Mouse (Mus musculus) heart, embryonic 14.5 days (tissue): ENCODE measurements around the gene Wnk3. TPM values are rescaled to one million over a fixed set of nuclear protein-coding genes. Genes with fewer than 3 reads are reported as not detected.

Experiments
- ATAC-seq: fragments of 200-750 bp; cut with Nextera tagmentation; 2 replicates; pipeline ENCODE4 v1.8.0; 2017; ENCODE audit warnings: low read depth, moderate TSS enrichment; ENCODE audit not compliant: insufficient number of reproducible peaks, insufficient read depth, low FRiP score
- H3K27ac ChIP-seq, 2 experiments: fragments of 200-500 bp in 1 of 2; fragments of 300-500 bp in 1 of 2; sonication (generic) in 1 of 2; replicated peaks in 1 of 2; 2 replicates each; pipeline ENCODE4 v1.5.1; 2012 to 2014; ENCODE audit warnings: low read depth in 2 of 2, low read length in 2 of 2, control low read depth in 1 of 2, mild to moderate bottlenecking in 1 of 2, mixed read lengths in 1 of 2; ENCODE audit not compliant: control insufficient read depth in 1 of 2, insufficient read depth in 1 of 2
- H3K27me3 ChIP-seq: fragments of 300-500 bp; sonication (generic); 2 replicates; pipeline ENCODE4 v1.6.1; 2014; ENCODE audit warnings: mild to moderate bottlenecking, low read length, control low read depth; ENCODE audit not compliant: control insufficient read depth, insufficient read depth
- H3K36me3 ChIP-seq: fragments of 300-500 bp; sonication (generic); 2 replicates; pipeline ENCODE4 v1.6.1; 2014; ENCODE audit warnings: mild to moderate bottlenecking, control low read depth, low read length, mixed read lengths; ENCODE audit not compliant: control insufficient read depth, insufficient read depth
- H3K4me1 ChIP-seq, 2 experiments: fragments of 200-500 bp in 1 of 2; fragments of 300-500 bp in 1 of 2; sonication (generic) in 1 of 2; 2 replicates each; pipeline ENCODE4 v1.6.1; 2012 to 2014; ENCODE audit warnings: low read length in 2 of 2, control low read depth in 1 of 2, mixed read lengths in 1 of 2; ENCODE audit not compliant: control insufficient read depth in 2 of 2, insufficient read depth in 2 of 2
- H3K4me2 ChIP-seq: fragments of 300-500 bp; sonication (generic); 2 replicates; pipeline ENCODE4 v1.6.1; 2014; ENCODE audit warnings: mild to moderate bottlenecking, low read length
- H3K4me3 ChIP-seq, 2 experiments: fragments of 200-500 bp in 1 of 2; fragments of 300-500 bp in 1 of 2; sonication (generic) in 1 of 2; 2 replicates each; pipeline ENCODE4 v1.5.1; 2012 to 2014; ENCODE audit warnings: low read length in 2 of 2, mild to moderate bottlenecking in 2 of 2, control low read depth in 1 of 2, low read depth in 1 of 2, moderate library complexity in 1 of 2; ENCODE audit not compliant: control insufficient read depth in 1 of 2, insufficient read depth in 1 of 2
- H3K9ac ChIP-seq: fragments of 300-500 bp; sonication (generic); 2 replicates; pipeline ENCODE4 v1.6.1; 2014; ENCODE audit warnings: mild to moderate bottlenecking, low read length
- H3K9me3 ChIP-seq: fragments of 300-500 bp; sonication (generic); 2 replicates; pipeline ENCODE4 v1.6.1; 2016; ENCODE audit warnings: low read length, control low read depth; ENCODE audit not compliant: control insufficient read depth
- WGBS: fragments of 180-500 bp; shearing (Covaris S2); extraction: QIAGEN DNeasy Blood & Tissue Kit; methylation state at CpG from one replicate; pipeline ENCODE4 v1.1.7; 2014; 5-methylcytosine and 5-hydroxymethylcytosine counted together
- polyA plus RNA-seq: library from polyadenylated mRNA; unstranded; fragments of >200 nt; fragmentation: Nextera tagmentation; extraction: Ambion mirVana; gene quantifications from 2 replicates; pipeline ENCODE4 v1.2.1, GENCODE M21; 2014

Wnk3 gene
- polyA plus RNA-seq, 1 experiment from 2014 or later = 1.4 TPM

DNA sequence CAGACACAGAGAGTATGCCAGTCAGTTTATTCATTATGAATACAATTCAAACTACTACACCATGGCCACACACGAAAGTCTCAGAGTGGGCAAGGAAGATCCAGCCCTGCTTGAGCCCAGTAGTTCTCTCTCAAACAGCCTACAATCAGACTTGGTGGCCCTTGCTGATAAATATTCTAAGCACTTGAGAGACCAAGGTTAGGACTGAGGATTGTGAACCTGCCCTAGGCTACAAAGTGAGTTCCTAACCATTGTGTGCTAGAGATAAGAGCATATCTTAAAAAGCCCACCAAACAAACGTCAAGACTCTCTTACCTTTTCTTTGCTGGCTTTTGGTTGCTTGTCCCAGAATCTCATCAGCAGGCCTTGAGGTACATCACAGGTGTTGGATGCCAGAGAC is 135.7 kb downstream of the Wnk3 start:
- ATAC-seq = no peak
- H3K27ac ChIP-seq = no peak overlapping the region
- H3K9me3 ChIP-seq = 0 out of 2 replicates have a peak, but pooled peaks cover 2% of the 10 kb centered on the region
- H3K36me3 ChIP-seq = no peaks in the 10 kb centered on the region
- H3K4me3 ChIP-seq = no peak overlapping the region
- H3K27me3 ChIP-seq = no peaks in the 10 kb centered on the region
- H3K9ac ChIP-seq = no peak overlapping the region
- no peak overlapping the region for H3K4me2 ChIP-seq
- H3K4me1 ChIP-seq = peaks cover 0 to 5% of the 10 kb centered on the region in 2 experiments; a peak in 1 of 4 replicates
- 53% methylated on average over 2 of the region's 2 CpGs for WGBS

DNA sequence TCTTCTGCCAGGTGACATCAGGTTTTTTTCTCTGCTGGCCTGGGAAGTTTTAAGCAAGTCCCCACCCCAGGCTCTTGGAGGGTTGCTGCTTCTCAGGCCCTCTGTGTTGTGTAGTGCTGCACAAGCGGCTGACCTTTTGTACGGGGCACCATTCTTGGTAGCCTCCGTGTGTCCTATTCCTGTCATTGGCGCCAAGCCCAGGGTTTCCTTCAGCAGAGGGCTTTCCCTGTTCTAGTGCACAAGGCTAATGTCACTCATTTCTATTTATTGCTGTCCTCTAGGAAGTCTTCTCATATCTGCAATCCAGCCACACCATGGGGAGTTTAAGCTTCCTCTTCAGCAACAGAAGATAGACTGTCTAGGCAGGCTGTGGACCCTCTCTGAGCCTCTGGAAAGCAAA is 139.9 kb downstream of the Wnk3 start:
- no peaks in the 10 kb centered on the region for H3K27me3 ChIP-seq
- 20% methylated on average over 4 of the region's 4 CpGs for WGBS
- H3K4me1 ChIP-seq = peaks cover 0 to 5% of the 10 kb centered on the region in 2 experiments; a peak in 1 of 4 replicates
- ATAC-seq = peak; percentile 89
- H3K9ac ChIP-seq = no peak overlapping the region
- no peaks in the 10 kb centered on the region for H3K9me3 ChIP-seq
- H3K4me2 ChIP-seq = no peak overlapping the region
- H3K36me3 ChIP-seq = no peaks in the 10 kb centered on the region
- H3K27ac ChIP-seq = peak overlapping the region; percentile 57 to 61; a peak in 2 of 4 replicates
- no peak overlapping the region for H3K4me3 ChIP-seq

DNA sequence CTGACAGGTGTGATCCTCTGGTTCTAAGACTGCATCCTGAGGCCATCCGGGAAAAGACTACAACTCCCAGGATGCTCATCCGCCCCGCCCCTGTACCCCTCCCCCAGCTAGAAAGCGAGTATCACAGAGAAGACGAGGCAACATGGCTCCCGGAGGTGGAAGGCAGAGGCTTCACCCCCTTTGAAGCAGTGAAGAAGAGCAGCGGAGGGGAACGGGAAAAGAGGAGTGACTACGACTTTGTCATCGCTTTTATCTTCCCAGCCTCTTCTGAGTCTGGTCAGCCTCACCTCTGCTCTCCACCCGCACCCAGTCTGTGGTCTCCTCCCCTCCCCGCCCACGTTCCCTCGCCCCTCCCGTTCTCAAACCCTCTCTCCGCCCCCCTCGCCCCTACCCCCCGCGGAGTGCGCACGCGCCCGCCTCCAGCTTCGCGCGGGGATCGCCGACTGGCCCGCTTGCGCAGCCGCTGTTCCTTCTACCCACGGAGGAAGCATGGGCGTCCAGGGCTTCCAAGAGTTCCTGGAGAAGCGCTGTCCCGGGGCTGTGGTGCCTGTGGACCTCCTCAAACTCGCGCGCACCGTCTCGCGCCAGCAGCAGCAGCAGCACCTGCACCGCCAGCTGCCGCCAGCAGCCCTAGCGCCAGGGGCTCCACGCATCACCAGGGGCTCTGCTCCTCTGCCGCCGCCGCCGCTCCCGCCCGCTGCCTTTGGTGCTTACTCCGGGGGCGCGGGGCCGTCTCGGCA is 146.1 kb downstream of the Wnk3 start, which contains the start of gene Fam120c:
Fam120c (plus strand) TSS at position 415 of the 740 bp plus-strand sequence.
- no peaks in the 10 kb centered on the region for H3K9me3 ChIP-seq
- no peaks in the 10 kb centered on the region for H3K4me1 ChIP-seq
- peak within 1 kb of the TSS; percentile 73 for H3K4me2 ChIP-seq
- no peaks in the 10 kb centered on the region for H3K27me3 ChIP-seq
- WGBS = 16% methylated on average over 50 of the region's 56 CpGs
- H3K27ac ChIP-seq = peak within 1 kb of the TSS; percentile 78 to 89
- peak within 1 kb of the TSS; percentile 62 to 72 for H3K4me3 ChIP-seq
- ATAC-seq = peak; percentile 90
- no peaks in the 10 kb centered on the region for H3K36me3 ChIP-seq
- peak within 1 kb of the TSS; percentile 76 for H3K9ac ChIP-seq

DNA sequence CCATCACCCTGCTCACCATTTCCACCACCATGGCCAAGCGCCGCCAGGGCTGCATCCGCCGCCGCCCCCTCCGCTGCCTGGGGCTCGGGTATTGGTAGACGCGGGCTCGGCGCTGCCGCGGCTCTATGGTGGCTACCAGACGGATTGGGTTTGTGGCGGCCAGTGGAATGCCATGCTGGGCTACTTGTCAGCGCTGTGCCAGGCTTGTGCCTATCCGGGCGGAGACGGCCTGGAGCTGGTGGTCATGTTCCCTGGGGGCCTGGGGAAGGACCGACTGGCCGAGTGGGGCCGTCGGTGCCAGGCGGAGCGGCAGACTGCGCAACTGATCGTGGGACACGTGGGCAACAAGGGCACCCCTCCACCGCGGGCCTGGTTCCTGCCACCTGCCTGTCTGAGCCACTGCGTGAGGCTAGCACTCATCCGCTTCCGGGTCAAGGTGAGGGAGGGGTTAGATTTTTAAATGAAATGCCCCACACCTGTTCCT is 146.7 kb downstream of the Wnk3 start:
- H3K27ac ChIP-seq = peak overlapping the region; percentile 42 to 78
- no peaks in the 10 kb centered on the region for H3K36me3 ChIP-seq
- peak overlapping the region; percentile 62 to 72 for H3K4me3 ChIP-seq
- H3K4me1 ChIP-seq = no peaks in the 10 kb centered on the region
- peak overlapping the region; percentile 76 for H3K9ac ChIP-seq
- no peaks in the 10 kb centered on the region for H3K9me3 ChIP-seq
- peak overlapping the region; percentile 73 for H3K4me2 ChIP-seq
- no peak; the same call in none of the 2 replicates for ATAC-seq
- WGBS = 21% methylated on average over 31 of the region's 33 CpGs
- no peaks in the 10 kb centered on the region for H3K27me3 ChIP-seq

DNA sequence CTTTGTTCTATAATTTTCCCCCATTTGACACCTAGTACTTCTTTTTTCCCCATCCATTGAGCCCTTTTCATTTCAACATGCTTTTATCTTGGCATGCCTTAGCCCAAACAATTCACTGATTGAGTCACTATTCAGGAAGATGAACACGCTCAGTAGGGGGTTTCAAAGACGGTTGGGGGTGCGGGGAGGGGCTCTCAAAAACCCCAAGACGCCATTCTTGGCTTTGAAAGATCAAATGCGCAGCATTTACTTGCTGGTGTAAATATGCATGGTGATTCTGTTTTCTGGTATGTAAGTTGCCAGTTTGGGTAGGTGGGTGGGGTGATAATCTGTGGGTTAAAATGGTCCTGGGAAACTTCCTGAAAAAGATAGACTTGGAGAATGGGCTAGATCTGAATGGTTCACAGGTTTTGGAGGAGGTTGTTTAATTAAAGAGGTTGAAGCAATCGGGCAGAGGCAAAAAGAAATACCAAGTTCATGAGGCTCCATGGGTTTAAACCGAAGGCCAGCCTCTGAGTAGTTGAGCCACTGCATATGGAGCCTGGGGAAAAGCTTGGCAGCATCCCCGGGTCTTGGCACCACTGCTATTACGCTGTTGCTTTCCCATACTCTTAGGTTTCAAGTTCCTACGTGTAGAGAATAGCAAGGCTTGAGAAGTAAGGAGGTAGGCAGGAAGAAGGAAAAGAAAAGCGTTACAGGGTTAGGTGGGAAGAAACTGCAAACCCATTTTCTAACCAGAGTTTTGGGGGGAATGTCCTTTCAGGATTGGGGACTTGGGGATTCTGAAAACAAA is 147.7 kb downstream of the Wnk3 start:
- peak overlapping the region; percentile 73 for H3K4me2 ChIP-seq
- no peaks in the 10 kb centered on the region for H3K27me3 ChIP-seq
- no peak for ATAC-seq
- 38% methylated on average over 11 of the region's 11 CpGs for WGBS
- no peaks in the 10 kb centered on the region for H3K36me3 ChIP-seq
- no peaks in the 10 kb centered on the region for H3K4me1 ChIP-seq
- H3K27ac ChIP-seq = no peak overlapping the region
- H3K4me3 ChIP-seq = peak overlapping the region in 1 of 2 experiments; percentile 72; a peak in 3 of 4 replicates
- no peaks in the 10 kb centered on the region for H3K9me3 ChIP-seq
- no peak overlapping the region for H3K9ac ChIP-seq

DNA sequence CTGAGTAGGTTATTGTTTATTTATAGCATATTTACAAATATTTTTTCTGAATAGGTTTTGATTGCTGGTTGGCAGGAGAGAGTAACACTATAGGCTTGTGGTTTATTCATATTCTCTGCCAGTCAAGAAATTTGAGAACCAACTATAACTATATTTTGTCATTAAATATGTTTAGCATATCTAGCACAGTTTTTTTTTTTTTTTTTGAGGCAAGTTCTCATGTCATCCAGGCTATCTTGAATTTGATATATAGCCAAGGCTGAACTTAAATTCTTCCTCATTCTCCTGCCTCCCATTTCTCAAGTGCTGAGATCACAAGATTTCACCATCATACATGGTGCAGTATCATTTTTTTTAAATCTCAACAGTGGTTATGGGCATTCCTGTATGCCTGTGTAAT is 149.4 kb downstream of the Wnk3 start:
- Histone ChIP-seq H3K27me3 (no peaks in the 10 kb centered on the region), H3K27ac (no peak overlapping the region), H3K9me3 (no peaks in the 10 kb centered on the region), H3K4me1 (no peaks in the 10 kb centered on the region), H3K4me3 (no peak overlapping the region), H3K36me3 (no peaks in the 10 kb centered on the region), H3K4me2 (no peak overlapping the region), H3K9ac (no peak overlapping the region)
- no peak for ATAC-seq

DNA sequence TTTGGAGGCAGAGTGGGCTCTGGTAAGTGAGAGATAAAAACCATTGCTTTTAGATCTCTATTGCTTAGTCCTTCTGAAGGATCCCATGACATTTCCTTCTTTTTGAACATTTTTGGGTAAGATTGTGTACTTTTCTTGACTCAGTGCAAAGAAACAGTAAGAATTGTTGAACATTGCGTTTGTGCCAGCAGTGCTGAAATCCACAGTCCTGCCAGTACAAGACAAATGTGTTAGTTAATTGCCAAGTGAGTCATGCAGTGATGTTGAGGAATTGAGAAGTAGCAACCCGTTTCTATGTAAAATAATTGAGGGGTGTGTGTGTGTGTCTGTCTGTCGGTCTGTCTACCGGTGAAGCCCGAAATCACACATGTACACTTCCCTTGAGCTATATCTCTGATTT is 151.4 kb downstream of the Wnk3 start:
- Histone ChIP-seq H3K27ac (no peak overlapping the region), H3K4me3 (no peak overlapping the region), H3K4me1 (no peaks in the 10 kb centered on the region), H3K4me2 (no peak overlapping the region), H3K27me3 (no peaks in the 10 kb centered on the region), H3K36me3 (no peaks in the 10 kb centered on the region), H3K9ac (no peak overlapping the region), H3K9me3 (no peaks in the 10 kb centered on the region)
- ATAC-seq = no peak
- 84% methylated on average over 5 of the region's 5 CpGs for WGBS
